Mouse (Mus musculus) neural tube, embryonic 15.5 days (tissue): Measurements from ENCODE around the gene Banf2. TPM values are rescaled to one million over a fixed set of nuclear protein-coding genes. Genes with fewer than 3 reads are reported as not detected.

Experiments
- ATAC-seq: fragments of 200-750 bp; cut with Nextera tagmentation; 2 replicates; pipeline ENCODE4 v1.8.0; 2017; ENCODE audit warnings: mild to moderate bottlenecking, moderate TSS enrichment, moderate library complexity; ENCODE audit not compliant: low FRiP score
- H3K27ac ChIP-seq: fragments of 300-500 bp; sonication (generic); replicated peaks from 2 replicates; pipeline ENCODE4 v1.5.1; 2015; ENCODE audit warnings: mild to moderate bottlenecking, inconsistent platforms
- H3K27me3 ChIP-seq: fragments of 300-500 bp; sonication (generic); replicated peaks from 2 replicates; pipeline ENCODE4 v1.6.1; 2015; ENCODE audit warnings: inconsistent platforms
- H3K36me3 ChIP-seq: fragments of 300-500 bp; sonication (generic); 2 replicates; pipeline ENCODE4 v1.6.1; 2015; ENCODE audit warnings: inconsistent platforms
- H3K4me1 ChIP-seq: fragments of 300-500 bp; sonication (generic); 2 replicates; pipeline ENCODE4 v1.6.1; 2015; ENCODE audit warnings: inconsistent platforms
- H3K4me2 ChIP-seq: fragments of 300-500 bp; sonication (generic); 2 replicates; pipeline ENCODE4 v1.6.1; 2015; ENCODE audit warnings: inconsistent platforms, mild to moderate bottlenecking, moderate library complexity
- H3K4me3 ChIP-seq: fragments of 300-500 bp; sonication (generic); replicated peaks from 2 replicates; pipeline ENCODE4 v1.5.1; 2015; ENCODE audit warnings: mild to moderate bottlenecking, inconsistent platforms
- H3K9ac ChIP-seq: fragments of 300-500 bp; sonication (generic); replicated peaks from 2 replicates; pipeline ENCODE4 v1.6.1; 2015; ENCODE audit warnings: mild to moderate bottlenecking, inconsistent platforms
- H3K9me3 ChIP-seq: fragments of 300-500 bp; sonication (generic); replicated peaks from 2 replicates; pipeline ENCODE4 v1.6.1; 2016; ENCODE audit warnings: inconsistent platforms
- WGBS: fragments of 180-500 bp; shearing (Covaris S2); methylation state at CpG from one replicate; pipeline ENCODE4 v1.1.7; 2015; ENCODE audit warnings: mixed read lengths; 5-methylcytosine and 5-hydroxymethylcytosine counted together
- polyA plus RNA-seq: library from polyadenylated mRNA; unstranded; fragments of >200 nt; fragmentation: Nextera tagmentation; extraction: Ambion mirVana; gene quantifications from 2 replicates; pipeline ENCODE4 v1.2.1, GENCODE M21; 2015

The Banf2 gene
- polyA plus RNA-seq, 1 experiment from 2014 or later = not detected

DNA sequence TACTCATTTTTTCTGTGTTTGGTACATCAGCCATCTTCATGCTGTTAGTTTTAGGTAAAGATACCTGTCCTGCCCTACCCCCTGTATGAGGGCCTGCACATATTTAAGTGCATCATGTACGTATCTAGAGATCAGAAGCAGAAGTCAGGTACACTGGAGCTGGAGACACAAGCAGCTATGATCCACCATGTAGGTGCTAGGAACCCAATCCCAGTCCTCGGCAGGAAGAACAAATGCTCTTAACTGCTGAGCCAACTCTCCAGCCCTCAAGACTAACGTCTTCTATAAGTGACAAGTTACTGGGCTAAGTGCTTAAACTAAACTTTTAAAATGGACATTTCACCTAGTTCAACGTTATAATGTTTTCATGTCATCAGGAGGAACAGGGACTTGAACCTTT is 25.6 kb upstream of the Banf2 start:
- Histone ChIP-seq H3K4me3 (no peak overlapping the region), H3K27ac (no peak overlapping the region), H3K4me2 (no peak overlapping the region), H3K9me3 (no peaks in the 10 kb centered on the region), H3K27me3 (no peaks in the 10 kb centered on the region), H3K4me1 (peaks cover 43% of the 10 kb centered on the region), H3K36me3 (no peaks in the 10 kb centered on the region), H3K9ac (no peak overlapping the region)
- WGBS = 91% methylated on average over 4 of the region's 4 CpGs
- ATAC-seq = no peak

DNA sequence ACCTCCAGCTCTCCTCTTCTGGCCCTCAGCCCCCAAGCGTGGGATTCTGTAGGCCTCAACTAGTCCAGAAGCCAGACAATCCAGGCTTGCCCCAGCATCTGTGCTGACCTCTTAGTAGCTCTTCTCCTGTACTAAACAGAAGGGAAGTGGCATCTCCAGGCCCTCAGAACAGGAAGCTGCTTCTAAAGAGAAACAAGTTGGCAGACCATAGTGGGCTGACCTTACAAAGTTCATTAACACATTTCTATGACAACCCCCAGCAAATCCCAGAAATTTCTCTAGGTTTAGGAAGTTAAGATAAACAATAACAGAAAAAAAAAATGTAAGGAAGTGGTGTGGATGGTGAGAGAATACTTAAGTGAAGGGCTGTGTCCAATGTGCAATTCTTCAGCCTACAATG is 23.8 kb upstream of the Banf2 start:
- no peak for ATAC-seq
- WGBS = 76% methylated on average over 1 of the region's 1 CpGs
- H3K36me3 ChIP-seq = no peaks in the 10 kb centered on the region
- no peaks in the 10 kb centered on the region for H3K9me3 ChIP-seq
- no peaks in the 10 kb centered on the region for H3K27me3 ChIP-seq
- H3K27ac ChIP-seq = 0 out of 2 replicates have a peak overlapping the region, but pooled peaks have one; percentile 83
- H3K4me2 ChIP-seq = peak overlapping the region; percentile 67
- H3K4me3 ChIP-seq = peak overlapping the region; percentile 65; the same call in 1 of the 2 replicates
- H3K9ac ChIP-seq = no peak overlapping the region
- peaks cover 37% of the 10 kb centered on the region for H3K4me1 ChIP-seq

DNA sequence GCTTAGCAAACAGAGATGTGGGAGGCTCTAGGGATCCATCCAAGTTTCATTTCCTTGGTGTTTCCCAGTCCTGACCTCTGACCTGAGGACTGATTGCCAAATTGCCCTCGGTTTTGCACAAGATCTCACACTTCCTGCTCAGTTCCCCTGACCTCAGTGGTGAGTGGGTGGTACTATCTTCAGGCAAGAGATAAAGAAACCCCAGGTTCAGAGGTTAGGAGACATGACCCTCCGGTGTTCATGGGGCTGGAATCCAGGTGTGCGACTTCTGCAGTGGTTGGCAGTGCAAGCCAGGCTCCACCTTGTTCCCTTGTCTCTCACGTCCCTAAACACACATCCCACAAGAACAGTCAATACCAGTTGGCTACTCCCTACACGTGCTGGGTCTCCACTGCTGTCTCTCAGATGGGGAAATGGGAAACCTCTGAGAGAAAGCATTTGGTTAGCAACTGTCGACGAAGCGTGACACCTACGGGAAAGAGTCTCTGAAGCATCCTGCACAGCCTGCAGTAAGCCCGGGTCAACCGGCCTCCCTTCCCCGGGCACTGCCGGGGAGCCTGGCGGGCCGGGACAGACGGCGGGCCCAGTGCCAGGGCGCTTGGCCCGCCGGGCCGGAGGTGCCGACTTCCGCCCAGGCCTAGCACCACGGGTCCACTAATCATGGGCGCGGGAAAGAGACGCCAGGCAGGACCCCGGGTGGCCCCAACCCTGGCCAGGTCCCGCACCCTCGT is 23.1 kb upstream of the Banf2 start:
- 5% methylated on average over 30 of the region's 30 CpGs for WGBS
- no peak for ATAC-seq

DNA sequence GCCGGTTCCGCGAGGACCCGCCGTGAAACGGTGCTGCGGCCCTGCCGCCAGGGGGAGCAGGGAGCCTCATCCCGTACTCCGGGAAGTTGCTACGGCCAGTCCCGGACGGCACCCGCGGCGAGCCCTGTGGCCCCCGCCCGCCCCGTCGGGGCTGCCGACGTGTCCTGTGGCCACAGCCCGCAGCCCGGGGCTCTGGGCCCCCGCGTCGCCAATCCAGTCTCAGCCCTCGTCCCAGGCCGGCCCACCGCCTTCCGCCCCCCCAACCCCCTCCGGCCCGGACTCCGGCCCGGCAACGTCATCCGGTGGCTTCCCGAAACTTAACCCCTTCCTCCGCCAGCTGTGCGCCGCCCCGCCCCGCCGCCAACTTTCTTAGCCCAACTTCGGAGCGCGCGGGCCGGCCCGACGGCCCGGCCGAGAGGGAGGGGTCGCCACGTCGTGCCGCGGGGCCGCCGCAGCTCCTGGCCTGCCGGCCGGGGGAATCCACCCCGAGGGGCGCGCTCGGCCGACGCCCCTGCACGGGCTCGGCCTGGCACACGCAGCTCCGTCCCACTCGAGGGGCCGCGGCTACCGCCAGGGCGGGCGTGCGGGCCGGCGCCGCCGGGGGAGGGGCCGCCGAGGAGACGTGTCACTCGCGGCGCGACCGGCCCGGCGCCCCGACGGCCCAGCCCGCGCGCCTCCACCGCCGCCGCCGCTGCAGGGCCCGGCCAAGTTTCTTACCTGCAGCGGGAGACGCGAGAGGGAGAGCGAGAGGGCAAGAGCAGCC is 22.4 kb upstream of the Banf2 start:
- Histone ChIP-seq H3K4me2 (peak overlapping the region; percentile 67), H3K9me3 (no peaks in the 10 kb centered on the region), H3K27me3 (no peaks in the 10 kb centered on the region), H3K36me3 (no peaks in the 10 kb centered on the region), H3K4me1 (peaks cover 30% of the 10 kb centered on the region), H3K4me3 (peak overlapping the region; percentile 65), H3K27ac (peak overlapping the region; percentile 83), H3K9ac (peak overlapping the region; percentile 60)
- WGBS = 1% methylated on average over 99 of the region's 107 CpGs
- peak; percentile 16 for ATAC-seq

More for the DNA sequence above, 23.1 kb upstream of the Banf2 start:
- H3K36me3 ChIP-seq = no peaks in the 10 kb centered on the region
- H3K27ac ChIP-seq = peak overlapping the region; percentile 83
- no peaks in the 10 kb centered on the region for H3K9me3 ChIP-seq
- H3K4me1 ChIP-seq = peaks cover 35% of the 10 kb centered on the region
- peak overlapping the region; percentile 67 for H3K4me2 ChIP-seq
- H3K4me3 ChIP-seq = peak overlapping the region; percentile 65
- H3K9ac ChIP-seq = peak overlapping the region; percentile 60
- no peaks in the 10 kb centered on the region for H3K27me3 ChIP-seq

DNA sequence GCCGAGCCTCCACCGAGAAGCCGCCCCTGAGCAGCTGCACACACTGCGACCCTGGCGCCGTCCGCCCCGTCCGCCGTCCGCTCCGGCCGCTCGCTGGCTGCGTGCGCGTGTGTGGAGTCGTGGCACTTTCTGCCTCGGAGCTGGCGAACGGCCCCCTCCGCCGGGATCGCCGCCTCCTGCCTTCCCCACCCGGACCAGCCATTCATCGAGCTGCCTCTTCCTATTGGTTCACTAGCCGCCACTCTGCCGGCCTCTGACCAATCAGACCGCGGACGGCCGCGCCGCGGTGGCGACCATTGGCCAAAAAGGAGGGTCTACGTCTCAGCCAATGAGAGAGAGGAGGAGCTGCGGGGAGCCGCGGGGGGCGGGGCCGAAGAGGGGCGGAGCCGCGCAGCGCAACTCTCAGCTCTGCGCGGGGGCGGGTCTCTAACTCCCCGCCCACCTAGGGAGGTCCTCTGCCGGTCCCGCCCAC is 21.7 kb upstream of the Banf2 start, which contains the start of gene Rrbp1:
TSS of gene Rrbp1 (minus strand) at position 184 of the 472 bp plus-strand sequence.
- peak within 1 kb of the TSS; percentile 67 for H3K4me2 ChIP-seq
- H3K27ac ChIP-seq = peak within 1 kb of the TSS; percentile 83
- 0% methylated on average over 53 of the region's 53 CpGs for WGBS
- H3K27me3 ChIP-seq = no peaks in the 10 kb centered on the region
- no peaks in the 10 kb centered on the region for H3K9me3 ChIP-seq
- no peaks in the 10 kb centered on the region for H3K36me3 ChIP-seq
- peak within 1 kb of the TSS; percentile 65 for H3K4me3 ChIP-seq
- peak within 1 kb of the TSS; percentile 60 for H3K9ac ChIP-seq
- peaks cover 23% of the 10 kb centered on the region for H3K4me1 ChIP-seq
- peak; percentile 99 for ATAC-seq

DNA sequence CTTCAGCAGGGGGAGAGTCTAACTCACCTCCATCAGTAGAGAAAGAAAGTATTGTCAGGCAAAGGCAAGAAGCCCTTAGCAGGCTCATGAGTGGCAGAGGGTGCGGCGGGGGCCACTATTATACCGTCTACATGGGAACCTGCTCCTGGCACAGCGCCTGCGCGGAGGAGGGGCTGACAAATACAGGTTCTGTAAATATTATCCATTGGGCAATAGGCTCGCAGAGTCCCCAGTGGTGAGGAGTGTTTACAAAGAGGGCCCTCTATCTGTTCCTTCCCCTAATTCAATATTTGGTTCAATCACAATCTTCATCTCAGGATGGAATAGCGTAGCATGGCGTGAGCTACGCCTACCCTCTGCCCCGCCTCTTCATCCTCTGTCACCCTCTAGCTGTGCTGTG is 18.8 kb upstream of the Banf2 start:
- H3K36me3 ChIP-seq = no peaks in the 10 kb centered on the region
- H3K27me3 ChIP-seq = no peaks in the 10 kb centered on the region
- no peak overlapping the region for H3K27ac ChIP-seq
- H3K9me3 ChIP-seq = no peaks in the 10 kb centered on the region
- peaks cover 15% of the 10 kb centered on the region for H3K4me1 ChIP-seq
- H3K4me2 ChIP-seq = no peak overlapping the region
- WGBS = 84% methylated on average over 11 of the region's 11 CpGs
- no peak overlapping the region for H3K9ac ChIP-seq
- no peak for ATAC-seq
- no peak overlapping the region for H3K4me3 ChIP-seq

DNA sequence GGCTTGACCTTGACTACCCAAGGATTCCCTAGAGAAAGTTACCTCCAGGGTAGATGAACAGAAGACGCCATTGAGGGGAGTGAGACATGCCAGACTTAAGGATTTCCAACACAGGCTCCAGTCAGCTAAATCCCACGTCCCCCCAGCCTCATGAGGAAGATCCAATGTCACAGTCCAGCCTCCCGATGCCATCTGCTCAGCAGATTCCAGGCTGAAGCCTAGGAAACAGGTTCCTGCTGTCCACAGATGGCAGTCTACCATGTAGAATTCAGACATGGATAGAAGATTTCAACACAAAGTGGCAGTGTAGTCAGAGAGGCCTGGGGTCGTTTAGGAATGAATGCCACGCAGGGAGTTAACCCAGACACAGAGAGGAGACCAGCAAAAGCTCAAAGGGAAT is 18.4 kb upstream of the Banf2 start:
- Histone ChIP-seq H3K27me3 (no peaks in the 10 kb centered on the region), H3K4me2 (no peak overlapping the region), H3K9me3 (no peaks in the 10 kb centered on the region), H3K27ac (no peak overlapping the region), H3K4me1 (peaks cover 11% of the 10 kb centered on the region), H3K9ac (no peak overlapping the region), H3K4me3 (no peak overlapping the region), H3K36me3 (no peaks in the 10 kb centered on the region)
- 41% methylated on average over 5 of the region's 5 CpGs for WGBS
- ATAC-seq = no peak

DNA sequence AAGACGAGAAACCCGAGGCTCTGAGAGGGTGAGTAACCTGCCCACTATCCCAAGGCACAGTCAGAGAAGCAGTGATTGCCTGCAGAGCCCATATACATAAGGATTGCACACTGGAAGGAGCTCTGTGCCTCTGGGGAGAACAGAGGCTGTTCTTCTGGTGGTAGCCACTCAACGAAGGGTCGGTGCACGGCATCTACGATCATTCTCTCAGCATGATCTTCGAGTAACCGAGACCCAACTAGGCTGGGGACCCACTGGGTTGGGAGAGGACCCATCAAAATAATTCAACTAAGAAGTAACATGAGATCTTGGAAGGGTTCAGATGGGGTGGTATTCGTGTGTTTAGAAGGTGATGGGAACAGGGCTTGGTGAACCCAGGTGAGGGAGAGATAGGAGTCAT is 17.0 kb upstream of the Banf2 start:
- 82% methylated on average over 9 of the region's 9 CpGs for WGBS
- H3K27ac ChIP-seq = no peak overlapping the region
- no peaks in the 10 kb centered on the region for H3K27me3 ChIP-seq
- no peaks in the 10 kb centered on the region for H3K9me3 ChIP-seq
- H3K9ac ChIP-seq = no peak overlapping the region
- H3K36me3 ChIP-seq = no peaks in the 10 kb centered on the region
- H3K4me1 ChIP-seq = 0 out of 2 replicates have a peak, but pooled peaks cover 2% of the 10 kb centered on the region
- no peak for ATAC-seq
- no peak overlapping the region for H3K4me3 ChIP-seq
- H3K4me2 ChIP-seq = no peak overlapping the region

DNA sequence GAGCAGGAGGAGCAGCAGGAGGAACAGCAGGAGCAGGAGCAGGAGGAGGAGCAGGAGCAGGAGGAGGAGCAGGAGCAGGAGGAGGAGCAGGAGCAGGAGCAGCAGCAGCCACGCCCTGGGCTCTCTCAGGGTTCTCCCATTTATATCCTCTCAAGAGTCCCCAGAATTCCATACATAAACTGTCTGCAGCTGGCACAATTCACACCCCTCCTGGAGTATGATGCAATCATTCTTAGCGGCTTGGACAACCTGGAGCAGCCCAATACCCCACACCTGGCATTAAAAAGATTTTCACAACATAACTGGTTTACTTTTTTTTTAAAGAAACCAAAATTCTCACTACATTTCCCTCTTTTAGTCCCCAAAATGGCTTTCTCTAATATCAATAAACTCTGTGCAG is 12.9 kb upstream of the Banf2 start:
- H3K27me3 ChIP-seq = no peaks in the 10 kb centered on the region
- no peak overlapping the region for H3K4me3 ChIP-seq
- WGBS = 88% methylated on average over 1 of the region's 2 CpGs
- no peaks in the 10 kb centered on the region for H3K9me3 ChIP-seq
- H3K4me1 ChIP-seq = no peaks in the 10 kb centered on the region
- no peak overlapping the region for H3K4me2 ChIP-seq
- H3K27ac ChIP-seq = no peak overlapping the region
- H3K9ac ChIP-seq = no peak overlapping the region
- no peaks in the 10 kb centered on the region for H3K36me3 ChIP-seq
- ATAC-seq = no peak

DNA sequence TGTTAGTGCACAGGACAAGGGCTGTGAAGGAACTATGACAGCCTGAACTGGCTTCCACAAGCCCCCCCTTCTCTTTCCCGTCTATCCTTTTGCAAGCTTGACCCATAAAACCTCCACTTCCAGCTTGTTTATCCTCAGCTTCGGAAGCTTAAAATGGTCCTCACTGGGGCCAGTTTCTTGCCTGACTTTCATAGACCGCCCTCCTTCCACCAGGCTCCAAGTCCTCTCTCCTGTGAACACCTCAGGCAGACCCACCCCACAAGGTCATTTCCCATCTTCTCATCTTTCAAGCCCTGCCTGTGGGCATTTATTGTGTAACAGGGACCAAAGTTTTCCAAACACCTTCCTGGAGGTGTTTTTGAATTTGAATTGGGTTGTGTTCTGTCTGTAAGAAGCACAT is 10.4 kb upstream of the Banf2 start:
- Histone ChIP-seq H3K36me3 (no peaks in the 10 kb centered on the region), H3K27me3 (no peaks in the 10 kb centered on the region), H3K4me3 (no peak overlapping the region), H3K4me2 (no peak overlapping the region), H3K4me1 (no peaks in the 10 kb centered on the region), H3K9ac (no peak overlapping the region), H3K9me3 (no peaks in the 10 kb centered on the region), H3K27ac (no peak overlapping the region)
- 69% methylated on average over 3 of the region's 3 CpGs for WGBS
- ATAC-seq = no peak

DNA sequence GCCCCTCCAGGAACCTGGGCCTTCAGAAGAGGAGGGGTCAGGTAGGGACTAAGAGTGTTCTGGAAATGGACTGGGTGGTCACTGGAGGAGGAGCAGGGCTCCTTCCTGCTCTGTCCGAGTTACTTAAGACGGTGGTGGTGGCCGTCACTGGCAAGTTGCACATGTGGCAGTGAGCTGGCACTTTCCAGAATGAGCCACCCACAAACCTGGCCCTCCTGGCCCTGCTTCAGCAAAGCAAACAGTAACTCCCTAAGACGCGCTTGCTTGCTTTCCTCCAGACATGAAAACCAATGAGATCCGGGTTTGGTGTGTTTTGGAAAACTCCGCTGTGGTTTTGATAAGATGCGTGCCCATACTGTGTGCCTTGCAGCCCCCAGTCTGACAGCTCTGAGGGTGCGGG is 7.5 kb upstream of the Banf2 start:
- H3K4me2 ChIP-seq = no peak overlapping the region
- H3K36me3 ChIP-seq = no peaks in the 10 kb centered on the region
- no peak overlapping the region for H3K4me3 ChIP-seq
- H3K9ac ChIP-seq = no peak overlapping the region
- H3K9me3 ChIP-seq = no peaks in the 10 kb centered on the region
- no peaks in the 10 kb centered on the region for H3K27me3 ChIP-seq
- H3K4me1 ChIP-seq = no peaks in the 10 kb centered on the region
- no peak overlapping the region for H3K27ac ChIP-seq
- 94% methylated on average over 9 of the region's 9 CpGs for WGBS
- ATAC-seq = no peak

DNA sequence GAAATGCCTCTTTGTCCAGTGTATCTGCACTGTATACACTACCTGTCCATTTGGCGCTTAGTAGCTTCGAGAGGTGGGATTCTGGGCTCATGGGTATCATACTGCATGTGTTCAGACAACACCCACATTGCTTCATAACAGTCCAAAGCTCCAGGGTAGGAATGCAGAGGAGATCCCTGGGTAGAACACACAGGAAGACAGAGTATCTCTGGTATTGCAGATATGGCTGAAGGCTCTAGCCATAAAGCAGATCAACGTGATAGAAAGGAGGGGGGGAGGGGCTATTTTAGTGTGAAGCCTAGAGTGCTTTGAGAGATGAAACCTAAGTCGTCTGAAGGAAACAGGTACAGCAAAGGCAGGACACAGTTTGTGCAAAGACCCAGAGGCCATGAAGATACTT is 6.4 kb upstream of the Banf2 start:
- H3K4me3 ChIP-seq = no peak overlapping the region
- H3K4me1 ChIP-seq = no peaks in the 10 kb centered on the region
- H3K27ac ChIP-seq = no peak overlapping the region
- no peak overlapping the region for H3K9ac ChIP-seq
- no peaks in the 10 kb centered on the region for H3K9me3 ChIP-seq
- no peak overlapping the region for H3K4me2 ChIP-seq
- whole genome bisulfite sequencing = 79% methylated on average over 4 of the region's 4 CpGs
- no peak for ATAC-seq
- no peaks in the 10 kb centered on the region for H3K27me3 ChIP-seq
- no peaks in the 10 kb centered on the region for H3K36me3 ChIP-seq
